Mouse (Mus musculus) gastrocnemius, postnatal 10 days (tissue): ENCODE measurements around the gene Fkbp2. TPM values are rescaled to one million over a fixed set of nuclear protein-coding genes. Genes with fewer than 3 reads are reported as not detected.

Source experiments
- DNase-seq: peaks from one replicate; pipeline ENCODE4 v3.0.0; 2021; ENCODE audit warnings: mixed read lengths
- long read RNA-seq, 2 experiments: library from polyadenylated mRNA; stranded (forward); transcript quantifications; one replicate each; pipeline ENCODE4 v2.0.0; 2021
- total RNA-seq, 2 experiments: library from RNA; stranded (reverse); gene quantifications; 2 replicates each; pipeline ENCODE4 v1.2.3; 2021

Fkbp2 gene
- 10 to 100 TPM; 16.6 to 23.3 TPM for total RNA-seq
- long read RNA-seq, experiment 1, partial matches to known transcripts = 1 of 9 reads
- long read RNA-seq, experiment 1, other reads (novel, unspliced or antisense) = 2 of 9 reads
- long read RNA-seq, experiment 2, partial matches to known transcripts = 0 of 3 reads
- long read RNA-seq, experiment 2, other reads (novel, unspliced or antisense) = 0 of 3 reads

DNA sequence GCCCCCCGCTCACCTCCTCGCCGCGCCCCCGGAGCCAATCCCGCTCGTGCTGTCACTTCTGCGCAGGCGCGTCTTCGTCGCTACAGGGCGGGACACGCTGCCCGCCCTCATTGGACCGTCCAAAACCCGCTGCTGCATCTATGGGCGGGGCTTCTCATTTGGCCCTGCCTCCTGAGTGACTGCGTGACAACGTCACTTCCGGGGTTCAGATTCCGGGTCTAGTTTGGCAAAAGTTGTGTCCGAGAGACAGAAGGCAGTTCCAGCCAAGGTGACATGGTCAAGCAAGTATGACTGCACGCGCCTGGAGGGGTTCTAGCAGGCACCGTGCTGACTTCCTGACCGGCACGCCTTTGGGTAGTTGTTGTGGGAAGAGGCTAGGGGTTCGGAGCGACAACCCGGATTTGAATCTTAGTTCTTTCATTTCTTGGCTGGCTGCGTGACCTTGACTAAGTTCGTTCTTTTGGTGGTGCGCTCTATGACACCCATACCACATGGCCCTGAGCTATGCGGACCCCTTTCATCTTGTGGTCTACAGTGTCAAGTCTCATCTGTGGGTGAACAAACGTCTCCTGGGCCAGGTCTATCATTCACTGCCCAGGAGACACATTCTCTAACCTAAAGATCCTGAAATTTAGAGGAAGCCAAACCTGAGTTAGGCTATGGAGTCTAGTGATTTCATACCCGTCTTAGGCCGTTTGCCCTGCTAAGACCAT lies at the start of gene Fkbp2:
Gene Fkbp2 (minus strand): TSS at position 121 of the 713 bp plus-strand sequence.
- DNase-seq = peak; percentile 99

DNA sequence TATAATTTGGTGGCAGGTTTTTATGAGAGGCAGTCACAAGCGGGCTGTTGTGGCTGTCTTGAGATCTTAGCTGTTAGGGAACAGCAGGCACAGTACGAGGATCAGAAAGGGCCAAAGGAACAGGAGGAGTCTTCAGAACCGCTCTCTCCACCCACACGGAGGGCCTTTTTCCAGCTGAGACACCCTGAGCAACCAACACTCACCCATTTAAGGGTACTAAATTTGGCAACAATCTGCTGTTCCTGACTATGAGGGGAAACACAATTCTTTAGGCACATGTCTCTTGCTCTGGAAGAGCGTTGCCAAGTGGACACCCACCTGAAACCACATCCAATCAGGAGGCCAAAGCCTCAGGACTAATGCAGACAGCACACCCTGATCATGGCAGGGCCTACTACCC lies 49.2 kb upstream of the Fkbp2 start:
- no peak for DNase-seq

DNA sequence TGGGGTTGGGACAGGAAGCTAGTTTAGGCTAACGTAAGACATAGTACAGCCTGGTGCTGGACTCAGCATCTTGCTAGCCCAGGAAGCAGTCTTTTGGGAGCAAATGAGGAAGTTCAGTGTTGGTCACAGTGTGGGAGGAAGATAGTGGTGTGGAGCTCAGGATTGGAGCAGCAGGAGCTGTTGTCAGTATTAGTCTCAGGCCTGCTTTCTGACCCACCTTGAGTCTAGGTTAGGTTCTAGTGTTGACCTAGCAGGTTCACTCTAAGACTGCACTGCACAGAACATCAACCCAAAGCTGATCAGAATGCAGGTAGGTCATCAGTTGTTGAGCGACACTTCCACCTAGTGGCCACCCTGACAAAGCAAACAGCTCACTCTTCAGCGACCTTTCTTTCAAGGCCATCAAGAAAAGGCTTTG lies 39.9 kb upstream of the Fkbp2 start:
- no peak for DNase-seq

DNA sequence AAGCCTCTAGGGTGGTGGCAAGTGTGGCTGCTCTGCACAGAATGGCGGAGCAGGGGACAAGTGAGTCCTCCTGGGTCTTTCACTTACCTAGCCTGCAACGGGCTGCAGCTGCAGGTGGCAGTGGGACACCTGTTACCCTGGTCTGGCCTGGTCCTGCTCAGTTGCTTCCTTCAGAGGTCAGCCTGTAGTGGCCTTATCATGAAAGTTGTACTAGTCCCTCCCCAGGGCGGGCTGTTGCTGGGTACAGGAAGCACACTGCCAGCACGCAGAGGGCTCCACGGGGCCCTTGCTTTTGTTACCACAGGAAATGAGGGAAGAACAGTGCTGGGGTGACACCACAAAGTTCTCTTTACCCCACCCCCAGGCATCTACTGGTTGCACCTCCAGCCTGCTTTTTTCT lies 38.9 kb upstream of the Fkbp2 start, which contains the start of gene Fermt3:
Gene Fermt3 (minus strand): TSS at position 279 of the 400 bp plus-strand sequence.
- no peak for DNase-seq

DNA sequence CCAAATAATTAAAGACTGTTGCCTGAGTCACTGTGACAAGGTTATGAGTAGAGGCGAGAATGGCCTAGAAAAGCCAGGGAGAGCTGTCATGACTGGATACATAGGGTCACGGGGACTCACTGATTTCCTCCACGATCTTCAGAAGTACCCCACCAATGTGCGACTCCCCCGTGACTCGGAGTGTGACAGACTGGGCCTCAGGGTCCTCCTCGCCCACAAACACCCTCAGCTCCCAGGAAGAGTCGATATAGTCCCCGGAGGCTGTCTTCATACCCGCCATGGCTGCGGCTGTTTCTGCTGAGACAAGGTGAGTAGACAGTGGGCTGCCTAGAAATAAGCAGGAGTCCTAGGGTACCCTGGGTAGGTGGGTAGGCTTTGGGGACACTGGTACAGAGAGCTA lies 38.2 kb upstream of the Fkbp2 start:
- no peak for DNase-seq

DNA sequence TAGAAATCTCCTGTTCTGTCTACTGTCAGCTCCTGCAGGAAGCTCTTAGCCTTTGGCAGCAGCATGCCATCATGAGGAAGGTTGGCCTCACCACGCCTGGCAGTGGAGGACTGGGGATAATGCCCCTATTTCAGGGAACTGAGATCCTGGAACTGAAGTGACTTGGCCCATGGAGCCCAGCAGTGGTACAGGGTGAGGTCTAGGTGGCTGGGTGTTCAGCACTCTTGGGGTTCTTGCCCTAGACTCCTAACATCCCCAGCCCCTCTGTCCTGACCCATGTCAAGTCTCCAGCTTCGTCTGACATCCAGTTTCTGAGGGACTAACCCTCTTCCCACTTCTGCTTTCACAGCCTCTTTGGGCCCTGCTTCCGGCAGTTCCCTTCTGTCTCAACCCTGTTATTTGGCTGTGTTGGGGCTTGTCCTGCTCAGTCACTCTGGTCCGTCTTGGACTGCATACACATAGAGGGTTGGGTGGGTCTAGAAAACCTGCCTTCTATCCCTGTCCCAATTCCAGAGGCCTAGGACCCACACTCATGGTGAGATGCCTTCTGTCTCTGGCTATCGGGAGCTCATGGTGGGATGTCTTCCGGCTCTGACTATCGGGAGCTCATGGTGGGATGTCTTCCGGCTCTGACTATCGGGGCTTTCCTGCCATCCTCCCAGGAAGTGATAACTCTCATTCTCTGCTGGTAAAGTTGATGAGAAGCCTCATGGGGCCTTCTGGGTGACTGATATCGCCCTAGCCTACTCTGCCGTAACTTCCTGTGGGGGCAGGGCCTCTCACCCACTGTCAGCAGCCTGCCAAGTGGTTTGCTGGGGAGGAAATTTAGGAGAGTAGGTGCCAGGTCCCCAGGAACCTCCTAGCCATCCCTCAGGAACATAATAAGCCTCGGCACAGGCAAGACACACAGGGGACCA lies 37.5 kb upstream of the Fkbp2 start:
- DNase-seq = no peak

DNA sequence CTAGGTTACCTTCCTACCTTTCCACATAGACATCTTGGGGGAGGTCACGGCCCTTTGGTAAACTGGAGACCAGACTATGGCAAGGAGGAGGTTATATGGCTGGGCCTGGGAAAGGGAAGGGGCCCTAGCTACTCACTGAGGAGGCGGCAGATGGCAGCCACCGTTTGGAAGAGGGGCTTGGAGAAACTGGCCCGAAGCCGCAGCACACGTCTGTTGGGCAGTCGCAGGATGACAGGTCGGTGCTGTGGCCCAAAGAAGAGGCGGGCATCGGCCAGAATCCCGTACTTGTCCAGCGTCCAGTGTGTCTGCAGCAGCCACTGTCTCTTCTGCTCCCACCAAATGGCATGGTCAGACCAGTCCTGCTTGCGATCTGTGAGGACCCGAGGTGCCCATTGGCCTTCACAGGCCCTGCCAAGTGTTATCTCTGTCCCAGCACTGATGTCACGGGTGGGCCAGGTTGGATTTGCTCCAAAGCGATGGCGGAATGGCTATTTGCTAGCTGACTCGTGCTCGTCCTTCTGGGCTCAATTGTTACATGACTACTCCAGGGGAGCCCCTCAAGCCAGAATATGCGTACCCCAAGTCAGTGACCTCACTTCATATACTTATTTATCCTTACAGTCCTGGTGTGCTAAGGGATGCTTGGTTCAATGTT lies 34.3 kb upstream of the Fkbp2 start:
- no peak for DNase-seq

DNA sequence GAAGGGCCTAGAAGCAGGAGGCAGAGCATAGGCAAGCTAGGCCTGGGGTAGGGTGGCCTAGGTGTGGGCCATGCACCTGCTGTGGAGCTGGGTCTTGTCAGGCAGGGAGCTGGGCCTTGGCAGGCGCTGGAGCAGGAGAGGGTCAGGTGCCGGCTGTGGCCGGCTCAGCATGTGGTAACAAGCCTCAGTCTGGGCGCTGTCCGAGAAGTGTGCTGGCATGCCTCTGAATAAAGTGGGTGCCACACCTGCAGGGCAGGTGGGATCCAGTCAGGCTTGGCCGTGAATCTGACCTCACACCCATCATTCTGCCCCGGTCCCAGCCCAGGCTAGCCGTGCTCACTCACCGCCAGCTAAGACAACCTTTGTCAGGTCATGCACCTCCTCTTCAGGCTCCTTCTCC lies 33.7 kb upstream of the Fkbp2 start:
- DNase-seq = no peak

DNA sequence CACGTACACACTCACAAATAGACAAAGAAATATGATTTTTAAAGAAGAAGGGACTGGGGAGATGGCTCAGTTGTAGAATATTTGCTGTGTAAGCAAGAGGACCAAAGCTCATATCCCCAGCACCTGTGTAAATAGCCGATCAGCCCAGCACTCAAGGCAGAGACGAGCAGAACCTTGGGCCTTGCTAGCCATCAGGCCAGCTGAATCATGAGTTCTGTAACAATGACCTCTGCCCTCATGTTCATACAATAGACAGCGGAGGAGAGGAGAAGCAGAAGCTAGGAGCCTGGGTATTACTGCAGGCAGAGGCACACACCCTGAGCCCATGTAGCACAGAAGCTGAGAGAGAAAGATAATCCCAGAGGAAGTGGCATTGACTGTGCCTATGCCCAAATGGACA lies 32.1 kb upstream of the Fkbp2 start:
- no peak for DNase-seq

DNA sequence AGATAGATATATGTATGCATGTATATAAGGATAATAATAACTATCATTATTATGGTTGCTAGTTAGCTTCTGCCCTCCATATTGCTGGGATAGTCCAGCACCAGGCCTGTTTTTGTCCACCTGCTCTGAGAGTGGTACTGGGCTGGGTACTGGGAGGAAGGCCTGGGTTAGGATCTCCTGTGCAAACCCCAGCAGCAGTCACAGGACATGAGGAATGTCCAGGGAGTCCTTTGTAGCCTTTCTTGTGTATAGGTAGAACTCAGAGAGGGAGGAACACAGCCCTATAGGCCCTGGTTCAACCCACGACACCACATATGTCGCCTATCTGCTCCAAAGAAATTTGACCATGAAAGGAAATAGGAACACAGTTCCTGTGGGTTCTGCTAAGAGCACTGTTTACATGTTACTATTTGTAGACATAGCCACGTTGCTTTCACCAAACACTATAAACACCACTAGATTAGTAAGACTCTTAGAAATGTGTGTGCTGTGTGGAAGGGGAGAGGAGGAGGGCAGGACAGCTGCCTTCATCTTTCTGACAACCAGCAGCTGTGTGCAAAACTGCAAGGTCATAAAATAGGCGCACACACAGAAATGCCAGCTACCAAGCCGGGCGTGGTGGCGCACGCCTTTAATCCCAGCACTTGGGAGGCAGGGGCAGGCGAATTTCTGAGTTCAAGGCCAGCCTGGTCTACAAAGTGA lies 26.7 kb upstream of the Fkbp2 start:
- DNase-seq = no peak

DNA sequence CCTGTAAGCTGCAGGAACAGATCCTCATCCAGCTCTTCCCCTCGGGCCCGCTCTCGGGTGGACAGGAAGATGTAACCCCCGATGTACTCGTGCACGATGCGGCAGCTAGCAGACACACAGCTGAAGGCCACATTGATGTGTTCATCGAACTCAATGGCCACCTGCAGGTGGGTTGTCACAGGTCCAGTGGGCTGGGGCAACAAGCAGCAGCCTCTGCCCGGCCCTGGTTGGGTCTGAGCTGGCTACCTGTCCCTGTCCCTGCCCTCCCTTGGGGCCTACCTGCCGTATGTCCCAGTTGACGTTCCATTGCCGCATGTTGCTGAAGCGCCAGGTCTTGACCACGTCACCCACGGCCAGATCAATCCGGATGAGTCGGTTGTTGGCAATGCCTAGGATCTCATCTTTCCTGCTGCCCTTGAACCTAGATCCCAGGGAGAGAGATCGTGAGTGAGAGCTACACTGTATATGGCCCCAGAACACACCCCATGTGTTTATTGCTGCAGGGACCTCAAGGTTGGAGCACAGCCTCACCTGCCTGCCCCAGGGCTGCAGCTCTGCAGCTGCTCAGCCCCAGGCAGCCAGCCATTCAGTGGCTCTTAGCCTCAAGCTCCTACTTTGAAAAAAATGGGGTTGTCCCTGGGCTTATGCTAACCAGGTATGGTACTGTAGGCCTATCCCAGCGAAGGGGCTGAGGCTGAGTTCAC lies 19.2 kb upstream of the Fkbp2 start:
- DNase-seq = no peak

DNA sequence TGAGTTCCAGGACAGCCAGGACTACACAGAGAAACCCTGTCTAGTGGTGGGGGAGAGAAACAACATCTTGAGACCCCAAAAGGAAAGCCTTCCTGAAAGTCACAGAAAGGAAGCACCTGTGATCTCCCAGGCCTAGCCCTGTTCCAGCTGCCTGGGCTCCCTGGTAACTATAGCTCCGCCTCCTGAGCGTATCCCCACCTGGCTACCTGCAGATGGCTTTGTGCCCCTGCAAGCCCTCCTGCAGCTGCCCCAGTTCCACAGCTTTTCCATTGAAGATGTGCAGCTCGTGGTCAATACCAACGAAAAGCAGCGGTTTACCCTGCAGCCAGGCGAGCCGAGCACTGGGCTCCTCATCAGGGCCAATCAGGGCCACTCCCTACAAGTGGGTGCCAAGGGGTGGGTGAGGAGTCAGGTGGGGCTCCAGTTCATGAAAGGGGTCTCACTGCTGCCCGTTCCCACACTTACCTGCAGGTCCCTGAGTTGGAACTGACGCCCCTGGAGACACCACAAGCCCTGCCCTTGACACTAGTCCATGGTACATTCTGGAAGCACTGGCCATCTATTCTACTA lies 17.5 kb upstream of the Fkbp2 start:
- no peak for DNase-seq

DNA sequence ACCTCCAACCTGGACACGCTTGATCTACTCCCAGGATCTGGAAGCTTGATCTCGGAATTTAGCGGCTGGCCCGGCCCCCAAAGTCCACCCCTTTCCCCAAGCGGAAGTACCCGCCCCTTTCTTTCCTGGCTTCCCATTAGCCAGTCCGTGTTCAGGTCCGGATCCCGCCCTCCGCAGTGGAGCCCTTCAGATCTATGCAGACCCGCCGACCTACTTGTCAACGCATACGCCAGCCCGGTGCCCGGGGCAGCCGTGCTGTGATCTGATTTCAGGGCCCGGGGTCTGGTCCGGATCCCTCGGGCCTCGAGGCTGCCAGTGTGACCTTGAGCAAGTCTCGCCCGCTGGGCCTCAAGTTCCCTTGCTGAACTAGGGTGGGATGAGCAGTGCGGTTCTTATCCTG lies 15.7 kb upstream of the Fkbp2 start, which contains the start of the genes Nudt22 and Trpt1:
Gene Nudt22 (minus strand): TSS at position 112 of the 400 bp plus-strand sequence.
Gene Trpt1 (plus strand): TSS at position 126 of the 400 bp plus-strand sequence.
- DNase-seq = peak; percentile 83

DNA sequence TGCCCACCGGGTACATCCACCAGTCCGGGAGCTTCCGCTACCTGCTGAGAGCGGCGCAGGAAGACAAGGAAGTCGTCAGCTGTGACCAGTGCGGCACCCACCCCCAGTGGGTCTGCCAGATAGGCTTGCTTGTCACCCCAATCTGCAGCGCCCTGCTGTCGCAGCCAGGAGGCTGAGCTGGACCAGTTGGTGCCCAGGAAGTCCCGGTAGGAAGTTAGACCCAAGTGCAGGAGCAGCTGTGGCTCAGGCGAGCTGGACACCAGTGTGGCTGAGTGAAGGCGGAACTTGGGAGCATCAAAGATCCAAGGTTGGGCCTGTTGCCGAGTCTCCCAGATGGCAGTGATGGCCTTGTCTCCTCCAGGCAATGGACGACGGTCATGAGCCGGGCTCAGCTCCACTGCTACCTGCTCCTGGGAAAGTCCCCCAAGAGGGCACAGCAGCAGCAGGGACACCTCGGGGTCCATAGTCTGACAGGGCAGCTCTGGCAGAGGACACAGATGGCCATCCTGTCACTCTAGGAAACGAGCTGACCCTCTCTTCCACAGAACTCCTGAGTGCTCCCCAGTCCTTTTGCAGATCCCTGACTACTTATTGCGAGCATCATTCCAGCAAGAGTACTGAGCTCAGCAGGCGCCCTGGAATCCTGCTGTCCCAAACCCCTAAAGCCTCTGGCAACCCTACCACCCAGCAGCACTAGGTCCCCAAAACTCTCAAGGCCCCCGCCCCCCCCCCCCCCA lies 15.1 kb upstream of the Fkbp2 start:
- no peak for DNase-seq

DNA sequence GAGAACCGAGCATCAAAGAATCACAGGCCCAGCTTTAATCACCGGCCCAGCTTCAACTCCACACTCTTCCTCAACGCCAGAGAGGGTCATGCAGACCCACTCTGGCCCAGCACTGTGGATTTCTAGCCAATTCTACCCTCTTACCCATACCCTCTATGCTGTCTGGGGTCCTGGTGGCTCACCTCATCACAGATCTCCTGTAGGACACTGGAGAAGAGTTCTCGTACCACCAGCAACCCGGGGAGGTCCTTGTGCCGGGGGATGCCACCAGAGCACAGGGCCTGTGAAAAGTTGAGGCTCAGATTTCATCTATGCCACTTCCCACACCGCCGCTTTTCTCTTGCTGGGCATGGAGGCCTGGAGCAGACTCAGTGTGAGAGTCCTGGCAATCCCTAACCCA lies 14.2 kb upstream of the Fkbp2 start:
- no peak for DNase-seq

DNA sequence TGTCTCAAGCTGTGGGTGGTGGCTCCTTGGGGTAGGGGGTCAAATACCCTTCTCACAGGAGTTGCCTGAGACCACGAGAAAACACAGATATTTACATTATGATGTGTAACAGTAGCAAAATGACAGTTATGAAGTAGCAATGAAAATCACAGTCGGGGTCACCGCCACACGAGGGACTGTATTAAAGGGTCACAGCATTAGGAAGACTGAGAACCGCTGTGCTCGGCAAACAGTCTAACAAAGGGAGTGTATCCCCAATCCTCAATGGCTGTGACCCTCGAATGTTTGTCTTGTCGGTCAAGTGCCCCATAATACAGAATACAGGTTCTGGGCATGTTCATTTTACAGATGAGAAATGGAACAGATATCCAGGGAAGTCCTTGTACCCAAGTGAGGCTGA lies 13.7 kb upstream of the Fkbp2 start:
- DNase-seq = no peak

DNA sequence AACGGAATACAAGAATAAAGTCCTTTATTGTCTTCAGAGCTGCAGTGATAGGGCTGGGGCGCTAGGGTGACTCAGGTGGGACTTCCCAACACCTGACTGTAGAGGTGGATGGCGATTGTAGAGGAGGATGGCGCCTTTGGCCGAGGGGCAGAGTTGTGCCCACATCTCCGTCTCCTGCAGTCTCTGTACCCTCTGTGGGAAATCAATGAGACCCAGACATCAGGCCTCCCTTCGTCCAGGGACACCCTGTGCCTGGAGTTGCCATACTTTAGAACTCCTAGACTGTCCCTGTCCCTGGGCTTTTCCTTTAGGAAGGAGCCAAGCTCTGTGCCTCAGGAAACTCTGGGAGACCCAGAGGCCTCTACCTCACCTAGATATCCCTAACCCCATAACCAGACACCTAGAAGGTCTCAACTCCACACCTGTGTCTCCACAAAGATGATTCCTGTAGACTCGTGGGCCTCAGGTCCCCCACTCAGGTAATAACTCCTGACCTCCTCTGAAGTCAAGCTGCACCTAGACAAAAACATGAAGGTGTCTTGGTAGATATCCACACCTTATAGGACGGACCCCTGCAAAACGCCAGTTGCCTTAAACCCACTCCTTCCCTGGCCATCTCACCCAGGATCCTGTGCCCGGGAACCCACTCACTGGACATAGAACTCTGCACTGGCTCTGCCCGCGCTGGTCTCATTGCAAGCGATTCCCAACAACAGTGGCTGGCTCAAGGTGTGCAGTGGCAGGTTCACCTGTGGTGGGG lies 12.9 kb upstream of the Fkbp2 start:
- no peak for DNase-seq

DNA sequence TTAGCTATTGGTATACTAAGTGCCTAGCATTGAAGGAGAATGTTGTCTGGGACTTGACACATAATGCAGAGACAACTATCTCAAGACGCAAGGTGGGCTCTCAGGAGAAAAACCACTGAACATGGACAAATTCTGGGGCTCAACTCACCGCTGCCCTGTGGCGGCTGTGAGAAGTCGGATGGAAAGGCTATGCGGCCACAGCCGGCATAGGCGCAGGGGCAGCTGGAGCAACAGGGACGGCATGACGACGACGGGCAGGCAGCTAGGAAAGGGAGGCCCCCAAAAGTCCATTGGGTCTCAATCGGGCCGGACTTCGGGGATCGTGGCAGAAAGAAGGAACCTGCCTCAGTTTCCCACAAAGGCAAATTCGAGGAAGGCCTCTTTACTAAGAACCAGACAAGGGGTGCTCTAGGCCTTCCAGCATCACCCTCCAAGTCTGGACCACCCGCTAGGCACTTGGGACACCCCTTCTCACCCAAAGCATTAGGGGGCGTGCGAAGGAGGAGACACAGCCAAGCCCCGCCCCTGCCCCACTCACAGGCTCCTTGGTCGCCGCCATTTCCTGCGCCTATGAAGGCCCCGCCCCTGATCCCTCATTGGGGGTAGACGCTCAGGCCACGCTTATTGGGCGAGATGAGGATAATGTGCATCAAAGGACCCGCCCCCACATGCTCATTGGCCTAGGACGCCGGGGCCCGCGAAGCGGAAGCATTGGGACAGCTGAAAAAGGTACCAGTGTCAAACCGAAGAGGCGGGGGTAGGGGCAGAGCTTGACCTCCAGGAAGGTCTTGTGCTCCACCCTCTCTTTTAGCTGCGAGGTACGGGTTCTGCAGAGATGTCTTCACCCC lies 11.9 kb upstream of the Fkbp2 start, which contains the start of gene Dnajc4:
Gene Dnajc4 (minus strand): TSS at position 562 of the 848 bp plus-strand sequence.
- DNase-seq = peak; percentile 91
